Mouse (Mus musculus) bone marrow, adult 2 months (tissue): Measurements from ENCODE around the gene Jade2.

ENCODE experiments used
- CTCF ChIP-seq: fragments of 200-500 bp; IDR thresholded peaks from 2 replicates; pipeline ENCODE4 v1.5.1; 2011; ENCODE audit warnings: low read length, control low read depth; ENCODE audit not compliant: control insufficient read depth, insufficient read depth
- POLR2A ChIP-seq: fragments of 200-500 bp; IDR thresholded peaks from 2 replicates; pipeline ENCODE4 v1.6.1; 2011; ENCODE audit warnings: low read depth, mild to moderate bottlenecking, control low read depth, low read length, borderline replicate concordance; ENCODE audit not compliant: control insufficient read depth

DNA sequence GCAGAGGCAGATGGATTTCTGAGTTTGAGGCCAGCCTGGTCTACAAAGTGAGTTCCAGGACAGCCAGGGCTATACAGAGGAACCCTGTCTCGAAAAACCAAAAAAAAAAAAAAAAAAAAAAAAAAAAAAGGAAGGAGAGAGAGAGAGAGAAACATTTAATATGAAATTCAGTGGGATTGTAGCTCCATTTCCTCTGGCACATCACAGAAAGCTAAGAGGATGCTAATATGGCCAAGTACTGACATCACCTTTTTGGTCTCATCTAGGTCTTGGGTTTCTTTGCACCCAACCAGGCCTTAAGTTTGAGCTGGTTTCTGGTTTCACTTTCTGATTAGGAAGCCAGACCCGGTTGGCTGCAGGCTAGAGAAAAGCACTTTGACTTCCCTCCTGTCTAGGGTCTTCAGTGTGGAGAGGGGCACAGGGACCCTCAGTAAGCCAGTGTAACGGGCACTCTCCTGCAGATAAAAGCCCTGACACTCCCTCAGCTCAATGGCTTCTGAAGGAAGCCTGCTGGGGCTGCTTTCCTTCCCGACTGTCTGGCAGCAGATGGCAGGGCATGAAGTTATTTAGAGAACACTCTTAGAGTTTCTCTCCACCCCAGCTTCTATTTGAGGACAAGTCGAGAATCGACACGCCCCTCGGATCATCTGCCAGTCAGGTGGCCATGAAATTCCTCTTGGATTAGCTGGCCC lies 56.7 kb downstream of the Jade2 start:
- TF ChIP-seq POLR2A: no peak
- no peak for TF ChIP-seq CTCF
